Mouse (Mus musculus) midbrain, postnatal 0 days (tissue): ENCODE data around the gene Rraga. TPM values are rescaled to one million over a fixed set of nuclear protein-coding genes. Genes with fewer than 3 reads are reported as not detected.
A peak's percentile ranks its signal among the peaks of the same experiment; 100 is the strongest.

Source experiments
- ATAC-seq: fragments of 200-750 bp; cut with Nextera tagmentation; 2 replicates; pipeline ENCODE4 v1.8.0; 2017; ENCODE audit warnings: moderate number of reproducible peaks, mild to moderate bottlenecking, moderate TSS enrichment, moderate library complexity; ENCODE audit not compliant: low FRiP score
- DNase-seq: peaks from one replicate; pipeline ENCODE4 v3.0.0-alpha.2; 2015; ENCODE audit warnings: low spot score
- H3K27ac ChIP-seq: fragments of 300-500 bp; sonication (generic); 2 replicates; pipeline ENCODE4 v1.5.1; 2014; ENCODE audit warnings: low read depth, mild to moderate bottlenecking, low read length, mixed read lengths
- H3K27me3 ChIP-seq: fragments of 300-500 bp; sonication (generic); 2 replicates; pipeline ENCODE4 v1.6.1; 2014; ENCODE audit warnings: low read length, control low read depth, mixed read lengths; ENCODE audit not compliant: insufficient read depth
- H3K36me3 ChIP-seq: fragments of 300-500 bp; sonication (generic); 2 replicates; pipeline ENCODE4 v1.6.1; 2014; ENCODE audit warnings: low read length, control low read depth, mixed read lengths; ENCODE audit not compliant: insufficient read depth
- H3K4me1 ChIP-seq: fragments of 300-500 bp; sonication (generic); 2 replicates; pipeline ENCODE4 v1.6.1; 2014; ENCODE audit warnings: mild to moderate bottlenecking, control low read depth, antibody characterized with exemption, low read length, mixed read lengths; ENCODE audit not compliant: insufficient read depth
- H3K4me2 ChIP-seq: fragments of 300-500 bp; sonication (generic); 2 replicates; pipeline ENCODE4 v1.6.1; 2014; ENCODE audit warnings: low read depth, mild to moderate bottlenecking, low read length, mixed read lengths; ENCODE audit not compliant: poor library complexity, severe bottlenecking
- H3K4me3 ChIP-seq: fragments of 300-500 bp; sonication (generic); 2 replicates; pipeline ENCODE4 v1.5.1; 2014; ENCODE audit warnings: low read depth, mild to moderate bottlenecking, low read length, moderate library complexity
- H3K9ac ChIP-seq: fragments of 300-500 bp; sonication (generic); replicated peaks from 2 replicates; pipeline ENCODE4 v1.6.1; 2014; ENCODE audit warnings: mild to moderate bottlenecking, low read length, moderate library complexity, mixed read lengths; ENCODE audit not compliant: poor library complexity, severe bottlenecking
- H3K9me3 ChIP-seq: fragments of 300-500 bp; sonication (generic); 2 replicates; pipeline ENCODE4 v1.6.1; 2016; ENCODE audit warnings: low read length, control low read depth
- CTCF ChIP-seq: IDR thresholded peaks from 2 replicates; pipeline ENCODE4 v1.5.1; 2016; ENCODE audit warnings: antibody characterized with exemption, mild to moderate bottlenecking
- WGBS: fragments of 180-500 bp; shearing (Covaris S2); extraction: QIAGEN DNeasy Blood & Tissue Kit; methylation state at CpG from one replicate; pipeline ENCODE4 v1.1.7; 2014; 5-methylcytosine and 5-hydroxymethylcytosine counted together
- polyA plus RNA-seq: library from polyadenylated mRNA; unstranded; fragments of >200 nt; fragmentation: Nextera tagmentation; extraction: Ambion mirVana; gene quantifications from 2 replicates; pipeline ENCODE4 v1.2.1, GENCODE M21; 2015
- total RNA-seq: library from RNA; depleted of rRNA; stranded (reverse); fragments of >200 nt; gene quantifications from 2 replicates; pipeline ENCODE4 v1.2.3, GENCODE M21; 2014; rRNA removed

Rraga gene
- total RNA-seq (34.7 and 48.1 TPM in 2 replicates), polyA plus RNA-seq (157 and 161 TPM in 2 replicates)

- Histone ChIP-seq H3K4me3 (peak within 1 kb of the TSS; percentile 64), H3K4me1 (no peaks in the 10 kb centered on the region; the same call in 1 of the 2 replicates), H3K36me3 (peaks cover 6% of the 10 kb centered on the region; the same call in 1 of the 2 replicates), H3K9me3 (no peaks in the 10 kb centered on the region), H3K4me2 (peak within 1 kb of the TSS; percentile 83), H3K9ac (peak within 1 kb of the TSS; percentile 91), H3K27ac (peak within 1 kb of the TSS; percentile 99), H3K27me3 (no peaks in the 10 kb centered on the region)
- peak; percentile 98 for DNase-seq
- under 1% methylated on average over 53 of the region's 53 CpGs for WGBS
- ATAC-seq = peak; percentile 97
- peak; percentile 89 for TF ChIP-seq CTCF
Measured at GRCm38 (mm10) chr4:86575283-86575983, at the start of gene Rraga. Gene Rraga (plus strand): TSS chr4:86575668.

GRCm38 (mm10) chr4:86527162-86528136 lies 48.0 kb upstream of the Rraga start:
- Histone ChIP-seq H3K4me3 (no peak overlapping the region), H3K27me3 (no peaks in the 10 kb centered on the region), H3K27ac (no peak overlapping the region), H3K36me3 (no peaks in the 10 kb centered on the region), H3K9ac (no peak overlapping the region), H3K4me1 (no peaks in the 10 kb centered on the region), H3K9me3 (no peaks in the 10 kb centered on the region), H3K4me2 (no peak overlapping the region)
- 80% methylated on average over 11 of the region's 11 CpGs for WGBS
- TF ChIP-seq CTCF = no peak
- no peak for ATAC-seq
- DNase-seq = no peak

GRCm38 (mm10) chr4:86529161-86529560 lies 46.3 kb upstream of the Rraga start:
- 72% methylated on average over 6 of the region's 6 CpGs for WGBS
- Histone ChIP-seq H3K9me3 (no peaks in the 10 kb centered on the region), H3K27me3 (no peaks in the 10 kb centered on the region), H3K4me1 (no peaks in the 10 kb centered on the region), H3K27ac (no peak overlapping the region), H3K4me2 (no peak overlapping the region), H3K4me3 (no peak overlapping the region), H3K36me3 (no peaks in the 10 kb centered on the region), H3K9ac (no peak overlapping the region)
- no peak for TF ChIP-seq CTCF
- ATAC-seq = no peak
- no peak for DNase-seq

- Histone ChIP-seq H3K4me1 (no peaks in the 10 kb centered on the region), H3K4me3 (no peak overlapping the region), H3K4me2 (no peak overlapping the region), H3K27me3 (no peaks in the 10 kb centered on the region), H3K9me3 (no peaks in the 10 kb centered on the region), H3K27ac (no peak overlapping the region), H3K9ac (no peak overlapping the region), H3K36me3 (no peaks in the 10 kb centered on the region)
- DNase-seq (no peak), ATAC-seq (no peak)
- WGBS = 82% methylated on average over 8 of the region's 8 CpGs
- no peak for TF ChIP-seq CTCF
Measured at GRCm38 (mm10) chr4:86533406-86534090, 41.9 kb upstream of the Rraga start.

GRCm38 (mm10) chr4:86534091-86534481 lies 41.4 kb upstream of the Rraga start:
- WGBS = 69% methylated on average over 5 of the region's 5 CpGs
- H3K4me1 ChIP-seq = no peaks in the 10 kb centered on the region
- no peak for TF ChIP-seq CTCF
- no peak for DNase-seq
- H3K9ac ChIP-seq = no peak overlapping the region
- no peaks in the 10 kb centered on the region for H3K27me3 ChIP-seq
- no peak overlapping the region for H3K4me3 ChIP-seq
- H3K4me2 ChIP-seq = no peak overlapping the region
- no peak for ATAC-seq
- H3K36me3 ChIP-seq = no peaks in the 10 kb centered on the region
- H3K27ac ChIP-seq = no peak overlapping the region
- H3K9me3 ChIP-seq = no peaks in the 10 kb centered on the region
